Mouse (Mus musculus) Patski (cell line): ENCODE data around the gene 5730522E02Rik. TPM values are rescaled to one million over a fixed set of nuclear protein-coding genes. Genes with fewer than 3 reads are reported as not detected.

Experiments
- ATAC-seq: fragments of 100-300 bp; one replicate; pipeline ENCODE4 v1.8.0; 2021
- CTCF ChIA-PET: fragments of 350-600 bp; sonication (Branson Sonifier 250); formaldehyde crosslinking; loops from one replicate; lab custom pipeline; 2022; ENCODE audit warnings: inconsistent platforms; lab: Charles Lee
- POLR2A ChIA-PET: fragments of 350-600 bp; sonication (Branson Sonifier 250); formaldehyde crosslinking; loops from one replicate; lab custom pipeline; 2022; ENCODE audit warnings: antibody characterized with exemption, inconsistent platforms; lab: Charles Lee
- DNase-seq: peaks from one replicate; pipeline ENCODE4 v3.0.0-alpha.2; 2011; ENCODE audit warnings: low read depth, low spot score
- H3K27me3 ChIP-seq: fragments of 371-371 bp; one replicate; pipeline ENCODE4 v1.5.1; 2021
- CTCF ChIP-seq: fragments of 100-300 bp; IDR thresholded peaks from one replicate; pipeline ENCODE4 v1.5.1; 2021
- in situ Hi-C: fragments of 300-500 bp; cut with MboI; formaldehyde crosslinking; loops from 3 replicates; pipeline ENCODE4 v1.11.1; 2018; ENCODE audit warnings: low pct_unique_long_range_greater_than_20kb, mixed read lengths
- polyA plus RNA-seq: library from polyadenylated mRNA; unstranded; gene quantifications from one replicate; pipeline ENCODE4 v1.2.3, GENCODE M21; 2021

Gene 5730522E02Rik
- polyA plus RNA-seq, 1 experiment from 2014 or later = not detected

- no peak for TF ChIP-seq CTCF
- ChIA-PET CTCF (interaction anchor here (1.3 kb wide), 1 partner anchor 9 kb away, joined by 3 read pairs; no protein-coding TSS in a partner anchor), POLR2A (no interaction called here)
- in situ Hi-C loops = no loop called here
- DNase-seq (no peak), ATAC-seq (no peak)
- no peaks in the 10 kb centered on the region for H3K27me3 ChIP-seq
Observed at GRCm38 (mm10) chr11:25838451-25838850, 372.1 kb downstream of the 5730522E02Rik start.

GRCm38 (mm10) chr11:25819789-25820188 lies 390.8 kb downstream of the 5730522E02Rik start:
- TF ChIP-seq CTCF = no peak
- in situ Hi-C loops = no loop called here
- no peaks in the 10 kb centered on the region for H3K27me3 ChIP-seq
- ChIA-PET POLR2A (no interaction called here), CTCF (interaction anchor here (1.4 kb wide), 1 partner anchor 28 kb away, joined by 3 read pairs; no protein-coding TSS in a partner anchor)
- DNase-seq = no peak
- ATAC-seq = no peak

- TF ChIP-seq CTCF = no peak
- no peak for DNase-seq
- no peak for ATAC-seq
- POLR2A ChIA-PET = no interaction called here
- CTCF ChIA-PET = no interaction called here
- H3K27me3 ChIP-seq = no peaks in the 10 kb centered on the region
- in situ Hi-C loops = no loop called here
Observed at GRCm38 (mm10) chr11:25813446-25813845, 397.1 kb downstream of the 5730522E02Rik start.

GRCm38 (mm10) chr11:25787691-25788090 lies 422.9 kb downstream of the 5730522E02Rik start:
- DNase-seq = no peak
- POLR2A ChIA-PET = interaction anchor here (0.6 kb wide), 1 partner anchor 118 kb away, joined by 5 read pairs; no protein-coding TSS in a partner anchor
- in situ Hi-C loops = no loop called here
- CTCF ChIA-PET = no interaction called here
- no peak for TF ChIP-seq CTCF
- H3K27me3 ChIP-seq = no peaks in the 10 kb centered on the region
- ATAC-seq = no peak

GRCm38 (mm10) chr11:25772231-25772630 lies 438.3 kb downstream of the 5730522E02Rik start:
- TF ChIP-seq CTCF = no peak
- POLR2A ChIA-PET = no interaction called here
- in situ Hi-C loops = no loop called here
- no peak for DNase-seq
- no peak for ATAC-seq
- no peaks in the 10 kb centered on the region for H3K27me3 ChIP-seq
- CTCF ChIA-PET = no interaction called here

GRCm38 (mm10) chr11:25770991-25771568 lies 439.5 kb downstream of the 5730522E02Rik start:
- ChIA-PET POLR2A (no interaction called here), CTCF (no interaction called here)
- no peak for ATAC-seq
- no peaks in the 10 kb centered on the region for H3K27me3 ChIP-seq
- no peak for TF ChIP-seq CTCF
- in situ Hi-C loops = no loop called here
- no peak for DNase-seq

GRCm38 (mm10) chr11:25767584-25768333 lies 442.8 kb downstream of the 5730522E02Rik start:
- CTCF ChIA-PET = no interaction called here
- in situ Hi-C loops = no loop called here
- POLR2A ChIA-PET = no interaction called here
- no peak for DNase-seq
- no peak for TF ChIP-seq CTCF
- H3K27me3 ChIP-seq = no peaks in the 10 kb centered on the region
- ATAC-seq = no peak

GRCm38 (mm10) chr11:25753156-25753899 lies 457.2 kb downstream of the 5730522E02Rik start:
- no peaks in the 10 kb centered on the region for H3K27me3 ChIP-seq
- TF ChIP-seq CTCF = no peak
- ATAC-seq (no peak), DNase-seq (no peak)
- POLR2A ChIA-PET = no interaction called here
- CTCF ChIA-PET = interaction anchor here (1.2 kb wide), 1 partner anchor 16 kb away, joined by 3 read pairs; no protein-coding TSS in a partner anchor
- in situ Hi-C loops = no loop called here

GRCm38 (mm10) chr11:25752418-25752817 lies 458.1 kb downstream of the 5730522E02Rik start:
- H3K27me3 ChIP-seq = no peaks in the 10 kb centered on the region
- DNase-seq (no peak), ATAC-seq (no peak)
- ChIA-PET POLR2A (no interaction called here), CTCF (interaction anchor here (1.2 kb wide), 1 partner anchor 17 kb away, joined by 3 read pairs; no protein-coding TSS in a partner anchor)
- in situ Hi-C loops = no loop called here
- no peak for TF ChIP-seq CTCF

GRCm38 (mm10) chr11:25747098-25747862 lies 463.3 kb downstream of the 5730522E02Rik start:
- TF ChIP-seq CTCF = no peak
- DNase-seq = no peak
- ATAC-seq = no peak
- CTCF ChIA-PET = no interaction called here
- in situ Hi-C loops = no loop called here
- H3K27me3 ChIP-seq = no peaks in the 10 kb centered on the region
- POLR2A ChIA-PET = no interaction called here
